Mouse (Mus musculus): ENCODE data around the gene Socs2. TPM values are rescaled to one million over a fixed set of nuclear protein-coding genes. Genes with fewer than 3 reads are reported as not detected.

The Socs2 gene
- total RNA-seq, 2 experiments from 2014 or later: 78.0 to 81.5 TPM

DNA sequence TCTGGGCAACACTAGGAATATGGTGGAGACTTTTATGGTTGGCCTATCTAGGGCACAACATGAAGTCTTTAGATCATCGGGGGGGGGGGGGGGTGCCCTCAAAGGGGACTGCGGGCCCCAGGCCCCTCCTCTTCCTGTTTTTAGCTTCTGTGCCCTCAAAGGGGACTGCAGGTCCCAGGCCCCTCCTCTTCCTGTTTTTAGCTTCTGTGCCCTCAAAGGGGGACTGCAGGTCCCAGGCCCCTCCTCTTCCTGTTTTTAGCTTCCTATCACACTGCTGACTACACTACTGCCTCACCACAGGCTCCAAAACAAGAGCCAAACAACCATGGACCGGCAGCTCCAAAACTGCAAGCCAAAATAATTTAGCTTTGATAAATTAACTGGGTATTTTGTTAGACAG is 59.3 kb downstream of the Socs2 start:
- intact Hi-C loops (cut with DNase I): no loop called here
- DNase-seq: no peak

DNA sequence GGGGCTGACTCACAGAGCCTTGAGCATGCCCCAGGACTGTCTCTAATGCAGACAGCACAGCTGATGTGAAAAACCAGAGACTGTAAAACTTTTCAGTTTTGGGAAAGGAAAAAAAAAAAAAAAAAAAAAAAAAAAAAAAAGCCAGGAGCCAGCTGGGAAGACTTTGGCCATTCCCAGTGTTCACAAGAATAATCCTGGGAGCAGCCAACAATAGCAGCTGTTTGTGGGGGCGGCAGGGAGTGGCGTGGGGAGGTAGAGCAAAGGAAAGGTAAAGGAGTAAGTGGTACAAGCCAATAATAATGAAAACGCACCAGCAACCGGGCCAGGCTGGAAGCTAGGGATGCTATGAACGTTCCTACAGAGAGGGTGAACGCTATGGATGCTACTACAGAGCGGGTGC is 60.3 kb downstream of the Socs2 start:
- DNase-seq: no peak

DNA sequence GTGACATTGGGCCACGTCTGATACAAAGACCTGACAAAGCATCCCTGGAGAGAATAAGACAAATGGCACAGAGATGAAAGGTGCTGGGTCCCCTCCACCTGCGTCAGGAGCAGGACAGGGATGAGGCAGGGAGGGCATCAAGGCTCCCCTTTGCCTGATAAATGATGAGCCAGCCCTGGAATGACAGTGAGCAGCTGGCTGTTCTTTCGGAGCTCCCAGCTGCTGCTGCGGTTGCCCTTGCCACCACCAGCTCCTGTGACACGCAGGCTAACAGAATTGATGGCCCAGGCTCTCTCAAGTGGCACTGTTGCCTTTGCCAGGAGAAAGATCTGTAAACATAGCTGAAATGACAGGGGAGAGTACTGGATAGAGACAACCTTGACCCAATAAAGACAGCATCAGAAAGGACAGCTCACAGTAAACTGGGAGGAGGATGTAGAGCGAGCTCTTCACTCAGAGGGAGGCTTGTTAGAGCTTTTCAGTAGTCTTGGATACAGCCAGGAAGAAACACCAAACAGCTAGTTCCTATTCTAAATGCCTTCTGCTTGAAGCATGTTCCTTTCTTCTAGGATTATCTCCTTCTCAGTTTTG is 61.2 kb downstream of the Socs2 start:
- intact Hi-C loops (cut with DNase I): no loop called here
- no peak for DNase-seq

More for the DNA sequence above, 60.3 kb downstream of the Socs2 start:
- intact Hi-C loops (cut with DNase I): no loop called here

DNA sequence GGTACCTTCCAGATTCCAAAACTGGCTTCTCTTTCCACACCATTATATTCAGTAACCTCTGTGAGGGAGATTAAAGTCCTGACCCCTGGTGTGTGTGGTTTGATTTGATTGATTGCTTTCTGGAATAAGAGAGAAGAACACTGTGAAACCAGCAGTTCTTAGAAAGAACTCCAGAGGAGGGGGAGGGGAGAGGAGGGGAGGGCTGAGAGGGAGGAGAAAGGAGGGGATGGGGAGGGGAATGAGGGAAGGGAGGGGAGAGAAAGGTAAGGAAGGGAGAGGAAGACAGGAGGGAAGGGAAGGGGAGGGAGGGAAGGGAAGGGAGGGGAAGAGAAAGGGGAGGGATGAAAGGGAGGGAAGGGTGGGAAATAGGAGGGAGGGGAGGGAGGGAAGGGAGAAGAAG is 62.3 kb downstream of the Socs2 start:
- intact Hi-C loops (cut with DNase I): no loop called here
- DNase-seq: no peak

DNA sequence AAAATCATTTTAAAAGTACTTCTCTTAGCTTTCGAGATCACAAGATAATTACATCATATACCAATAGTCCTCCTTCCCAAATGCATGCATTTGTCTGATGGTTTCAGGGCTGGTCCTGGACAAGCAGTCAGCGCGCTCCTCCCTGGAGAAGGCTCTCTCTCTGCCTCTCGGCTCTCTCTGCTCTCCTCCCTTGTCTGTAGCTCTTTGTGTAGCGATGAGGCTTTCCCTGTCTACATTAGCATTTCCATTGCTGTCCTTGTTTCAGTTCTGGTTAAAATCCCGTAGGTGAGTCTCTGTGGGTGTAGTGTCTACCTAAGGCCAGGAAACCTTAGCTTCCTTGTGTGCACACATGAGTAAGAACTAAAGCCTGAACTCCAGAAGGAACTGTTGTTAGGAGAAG is 62.9 kb downstream of the Socs2 start:
- no peak for DNase-seq
- intact Hi-C loops (cut with DNase I): no loop called here

DNA sequence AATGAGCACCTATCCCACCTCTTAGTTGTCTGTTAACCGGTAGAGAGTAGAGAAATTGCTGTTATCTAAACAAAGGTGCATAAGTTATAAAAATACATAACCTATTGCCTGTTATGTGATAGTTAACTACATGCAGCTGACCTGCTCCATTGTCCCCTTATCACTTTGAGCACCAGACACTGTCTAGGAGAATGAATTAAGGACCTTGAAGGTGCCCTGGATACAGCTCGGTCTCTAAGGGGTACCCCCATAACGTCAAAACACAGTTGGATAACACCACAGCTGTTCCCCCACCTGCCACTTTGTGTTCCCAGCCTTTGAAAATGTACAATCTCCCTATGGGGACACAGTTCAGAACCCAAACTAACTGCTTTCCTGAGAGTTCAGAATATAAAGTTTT is 68.5 kb downstream of the Socs2 start:
- DNase-seq: no peak
- intact Hi-C loops (cut with DNase I): no loop called here

DNA sequence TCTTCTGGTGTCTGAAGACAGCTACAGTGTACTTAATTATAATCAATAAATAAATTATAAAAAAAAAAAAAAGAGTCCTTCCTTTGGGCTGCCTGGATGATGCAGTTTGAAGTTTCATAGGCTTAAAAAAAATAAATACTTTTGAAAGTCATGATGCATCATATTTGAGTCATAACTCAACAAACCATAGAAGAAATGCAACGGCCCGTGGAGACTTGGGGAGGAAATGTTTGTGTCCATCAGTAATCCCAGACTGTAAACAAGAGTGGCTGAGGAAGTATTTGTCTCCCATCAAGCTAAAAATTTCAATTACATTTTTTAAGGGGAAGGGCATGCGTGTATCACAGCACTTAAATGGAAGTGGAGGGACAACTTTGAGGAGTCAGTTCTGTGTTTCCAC is 69.2 kb downstream of the Socs2 start:
- intact Hi-C loops (cut with DNase I): no loop called here
- DNase-seq: no peak

DNA sequence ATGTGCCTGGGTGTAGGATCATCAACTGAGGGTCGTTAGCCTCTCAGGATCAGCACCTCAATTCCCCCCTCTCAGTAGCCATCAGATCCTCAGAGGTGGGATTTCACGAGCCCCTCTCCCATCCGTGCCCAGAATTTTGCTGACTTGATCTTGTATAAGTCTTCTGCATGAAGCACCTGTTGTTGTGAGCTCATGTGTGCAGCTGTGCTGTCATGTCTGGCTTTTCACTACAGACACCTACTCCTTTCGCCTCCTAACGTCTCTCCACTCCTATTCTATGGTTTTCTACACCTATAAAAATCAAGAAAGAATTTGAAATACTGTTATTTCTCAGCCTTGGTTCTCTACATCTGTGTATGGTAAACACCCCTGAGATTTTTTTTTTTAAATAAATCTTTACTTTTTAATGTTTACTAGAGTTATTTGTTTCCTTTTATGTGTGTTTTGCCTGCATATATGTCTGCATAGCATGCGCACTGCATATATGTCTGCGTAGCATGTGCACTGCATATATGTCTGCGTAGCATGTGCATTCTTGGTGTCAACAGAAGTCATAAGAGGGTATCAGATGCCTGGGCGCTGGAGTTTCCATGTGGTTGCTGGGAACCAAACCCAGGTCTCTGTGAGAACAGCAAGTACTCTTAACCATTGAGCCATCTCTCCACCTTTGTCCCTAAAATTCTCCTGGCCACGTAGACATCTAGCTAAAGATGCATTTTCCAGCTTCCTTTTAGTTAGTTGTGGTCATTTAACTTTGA is 74.0 kb downstream of the Socs2 start:
- intact Hi-C loops (cut with DNase I): no loop called here
- no peak for DNase-seq

DNA sequence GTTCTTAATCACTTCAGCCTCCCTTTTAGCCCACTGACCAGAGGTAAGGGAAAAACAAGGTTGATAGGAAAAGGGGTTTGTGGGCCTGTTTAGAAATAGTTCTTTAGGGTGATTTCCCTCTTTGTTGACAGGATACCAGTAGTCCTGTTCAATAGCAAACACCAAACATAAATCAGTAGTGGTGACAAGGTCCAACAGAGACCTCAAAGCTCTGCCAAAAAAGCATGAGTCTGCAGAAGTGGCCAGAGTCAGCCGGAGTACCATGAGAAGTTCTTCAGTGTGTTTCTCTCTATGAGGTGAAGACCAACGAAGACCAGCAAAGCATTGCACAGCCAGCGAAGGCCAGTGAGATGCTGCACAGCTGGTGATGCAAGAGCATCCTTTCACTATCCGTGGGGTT is 76.3 kb downstream of the Socs2 start:
- intact Hi-C loops (cut with DNase I): no loop called here
- DNase-seq: no peak

DNA sequence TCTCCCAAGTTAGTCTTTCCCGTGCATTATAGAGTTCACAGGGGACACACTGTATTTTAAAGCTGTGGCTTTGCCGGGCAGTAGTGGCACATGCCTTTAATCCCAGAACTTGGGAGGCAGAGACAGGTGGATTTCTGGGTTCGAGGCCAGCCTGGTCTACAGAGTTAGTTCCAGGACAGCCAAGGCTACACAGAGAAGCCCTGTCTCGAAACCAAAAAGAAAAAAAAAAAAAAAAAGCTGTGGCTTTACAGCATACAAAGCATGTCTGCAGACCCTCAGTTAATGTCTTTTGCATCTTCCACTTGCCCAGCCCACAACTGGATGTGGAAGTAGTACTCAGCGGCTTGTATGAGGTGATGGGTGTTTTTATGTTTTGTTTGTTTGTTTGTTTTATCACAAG is 79.4 kb downstream of the Socs2 start:
- no peak for DNase-seq
- intact Hi-C loops (cut with DNase I): no loop called here

DNA sequence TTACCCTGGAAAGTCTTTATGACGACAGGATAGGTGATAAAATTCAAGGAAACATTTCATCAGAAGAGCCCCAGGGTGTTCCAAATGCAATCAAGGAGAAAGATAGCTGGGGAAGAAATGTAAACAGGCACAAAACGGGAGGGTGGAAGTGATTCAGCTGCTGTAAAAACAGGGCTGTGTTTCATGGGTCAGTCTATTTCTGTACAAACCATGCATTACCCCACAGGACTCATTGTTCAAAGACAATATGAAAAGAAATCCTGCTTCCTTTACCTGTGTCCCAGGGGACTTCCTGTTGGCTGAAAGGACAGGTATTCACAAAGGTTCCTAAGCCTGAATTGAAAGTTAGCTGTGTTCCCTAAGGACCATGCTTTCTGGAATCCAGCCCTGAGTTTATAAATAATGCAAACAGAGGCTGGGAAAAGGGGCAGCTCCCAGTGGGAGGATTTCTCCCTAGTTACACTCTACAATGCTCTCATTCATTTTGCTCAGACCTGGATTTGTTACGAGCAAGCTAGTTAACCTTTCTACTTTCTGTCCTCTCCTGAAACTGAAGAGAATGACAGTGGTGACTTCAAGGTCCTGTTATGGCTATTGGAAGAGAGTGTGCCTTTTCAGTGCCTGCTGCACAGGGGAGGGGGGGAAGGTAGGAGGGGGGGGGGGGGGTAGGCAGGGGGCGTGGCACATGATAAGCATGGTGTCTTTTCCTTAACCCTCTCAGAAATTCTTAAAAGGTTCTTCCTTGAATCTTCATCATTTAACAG is 80.0 kb downstream of the Socs2 start:
- intact Hi-C loops (cut with DNase I): no loop called here
- DNase-seq: no peak

Other genes with a start within 250 kb of the Socs2 start
- 1 to 10 TPM; 7.4 TPM for gene Cradd, start 93.0 kb downstream of the Socs2 start, total RNA-seq (2021)
- gene Mrpl42, start 84.8 kb upstream of the Socs2 start, total RNA-seq (2021): 10 to 100 TPM; 78.5 to 85.8 TPM
- gene Ube2n, start 98.0 kb upstream of the Socs2 start, total RNA-seq (2021): 100 to 1,000 TPM; 213 to 231 TPM
- gene Nudt4, start 147.0 kb upstream of the Socs2 start, total RNA-seq (2021): 100 to 1,000 TPM; 202 to 243 TPM